ENCODE assay signal across 13 mouse cellular contexts in genomic region chr10:41879675-41880074, GRCm38 (mm10).
"Had no signal": no experiment of that assay in that cellular context is flagged by ENCODE, and none has a peak within 500 bp of the region (broad histone marks: within the 10 kb centered on the region; RNA-seq: fewer than 3 reads in every experiment).

No protein-coding gene starts in this region.

- H3K36me3 ChIP-seq: limb, embryonic 10.5 days; liver, embryonic 15.5 days; midbrain, embryonic 15.5 days; neural tube, embryonic 13.5 days; stomach, embryonic 15.5 days had no signal

- H3K27ac ChIP-seq: limb, embryonic 10.5 days; liver, embryonic 15.5 days; midbrain, embryonic 15.5 days; neural tube, embryonic 13.5 days had no signal

- H3K4me3 ChIP-seq: layer of hippocampus, adult 2 months; limb, embryonic 10.5 days; liver, embryonic 15.5 days; midbrain, embryonic 15.5 days; neural tube, embryonic 13.5 days; stomach, embryonic 15.5 days had no signal

- H3K27me3 ChIP-seq: liver, embryonic 15.5 days; midbrain, embryonic 15.5 days; neural tube, embryonic 13.5 days; stomach, embryonic 15.5 days had no signal

- DNase-seq: kidney, adult 8-10 months; kidney, postnatal 4 days; lung, postnatal 4 days; retina, postnatal 1 day; right cerebral cortex, postnatal 4 days; spleen, adult 18-20 months; thymus, postnatal 4 days had no signal
